Mouse (Mus musculus): ENCODE results near the gene Slc22a5.
A peak's percentile ranks its signal among the peaks of the same experiment; 100 is the strongest.
"Not testable (repeated sequence)": the region's sequence is repeated elsewhere in the genome, so short reads cannot be mapped to it uniquely, and the experiment has no call there.

DNA sequence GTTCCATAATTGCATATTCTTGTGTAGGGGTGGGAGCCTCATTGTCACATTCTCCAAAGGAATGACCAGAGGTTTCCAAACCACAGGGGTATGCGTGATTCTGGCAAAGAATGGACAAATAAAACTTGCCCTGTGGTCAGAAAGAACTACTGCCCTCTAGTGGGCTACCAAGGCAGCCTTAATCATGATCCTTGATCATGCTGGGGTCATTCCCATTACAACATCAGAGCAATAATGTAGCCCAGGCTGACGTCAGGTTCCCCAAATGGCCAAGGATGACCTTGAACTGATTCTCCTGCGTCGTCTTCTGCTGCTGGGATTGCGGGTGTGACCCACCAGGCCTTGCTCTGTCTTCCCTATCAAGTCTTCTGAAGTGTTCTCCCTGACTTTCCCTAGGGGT is 23.1 kb downstream of the Slc22a5 start:
- TF ChIP-seq CTCF (IDR thresholded peaks at IDR 0.05), result peak; percentile 54
- TF ChIP-seq POLR2A (IDR thresholded peaks at IDR 0.05; ENCODE audit: insufficient read depth, low read depth, low read length), result not testable (repeated sequence)
